Mouse (Mus musculus): ENCODE measurements around the gene Olfr518. TPM values are rescaled to one million over a fixed set of nuclear protein-coding genes. Genes with fewer than 3 reads are reported as not detected.

Gene Olfr518
- polyA plus RNA-seq (2012) = 0.01 TPM in 1 of 2 replicates, not detected in the other

- H3K9me3 ChIP-seq (ENCODE audit: control insufficient read depth, low read length) = no peaks in the 10 kb centered on the region
- H3K36me3 ChIP-seq (ENCODE audit: control insufficient read depth) = no peaks in the 10 kb centered on the region
- H3K4me3 ChIP-seq (replicated peaks) = no peak within 1 kb of the TSS
- H3K27me3 ChIP-seq (ENCODE audit: control insufficient read depth) = no peaks in the 10 kb centered on the region
- H3K4me1 ChIP-seq (ENCODE audit: control insufficient read depth) = no peaks in the 10 kb centered on the region
- TF ChIP-seq TAL1 (IDR thresholded peaks at IDR 0.05; ENCODE audit: low read length) (no peak), GATA1 (IDR thresholded peaks at IDR 0.05; ENCODE audit: low read length) (no peak)
Measured at GRCm38 (mm10) chr7:108884906-108885305, at the start of gene Olfr518. Gene Olfr518 (minus strand): TSS chr7:108885006.

DNA sequence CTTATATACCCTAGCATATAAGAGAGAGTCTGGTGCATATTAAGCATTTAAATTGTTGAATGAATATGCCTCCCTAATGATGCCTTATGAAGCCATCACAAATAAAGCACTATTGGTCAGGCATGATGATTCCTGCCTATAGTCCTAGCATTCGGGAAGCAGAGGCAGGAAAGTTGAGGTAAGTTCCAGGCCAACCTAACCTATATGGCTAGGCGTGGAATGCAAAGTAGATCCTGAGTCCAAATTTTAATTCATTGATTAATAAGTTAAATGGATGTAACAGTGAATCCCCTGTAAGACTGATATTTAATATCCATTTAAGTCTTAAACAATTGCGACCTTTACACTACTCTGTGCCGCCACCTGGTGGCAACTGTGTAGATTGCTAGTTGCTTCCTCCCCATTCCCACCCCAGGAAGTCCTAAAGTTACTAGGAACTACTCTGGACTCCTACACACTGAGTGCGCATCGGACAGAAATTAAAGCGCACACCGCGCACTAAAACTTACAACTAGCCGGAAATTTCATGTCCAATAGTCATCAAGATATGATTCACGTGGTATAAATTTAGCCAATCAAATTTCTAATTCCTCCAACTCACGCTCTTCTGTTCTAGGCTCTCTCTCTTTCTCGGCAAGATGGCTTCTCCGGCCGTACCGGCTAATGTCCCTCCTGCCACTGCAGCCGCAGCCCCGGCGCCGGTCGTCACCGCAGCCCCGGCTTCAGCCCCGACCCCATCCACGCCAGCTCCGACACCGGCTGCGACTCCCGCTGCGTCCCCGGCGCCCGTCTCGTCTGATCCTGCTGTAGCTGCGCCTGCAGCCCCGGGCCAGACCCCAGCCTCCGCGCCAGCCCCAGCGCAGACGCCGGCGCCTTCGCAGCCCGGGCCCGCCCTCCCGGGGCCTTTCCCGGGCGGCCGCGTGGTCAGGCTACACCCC, 49.3 kb upstream of the Olfr518 start, which contains the start of gene Eif3f:
Eif3f (plus strand) TSS at position 624 of the 938 bp plus-strand sequence.
- Histone ChIP-seq H3K27me3 (ENCODE audit: control insufficient read depth) (peaks cover 5% of the 10 kb centered on the region; the same call in 1 of the 2 replicates), H3K4me3 (replicated peaks) (peak within 1 kb of the TSS; percentile 81), H3K9me3 (ENCODE audit: control insufficient read depth, low read length) (no peaks in the 10 kb centered on the region), H3K4me1 (ENCODE audit: control insufficient read depth) (peaks cover 24% of the 10 kb centered on the region), H3K36me3 (ENCODE audit: control insufficient read depth) (peaks cover 37% of the 10 kb centered on the region)
- TF ChIP-seq TAL1 (IDR thresholded peaks at IDR 0.05; ENCODE audit: low read length) (no peak), GATA1 (IDR thresholded peaks at IDR 0.05; ENCODE audit: low read length) (no peak)

DNA sequence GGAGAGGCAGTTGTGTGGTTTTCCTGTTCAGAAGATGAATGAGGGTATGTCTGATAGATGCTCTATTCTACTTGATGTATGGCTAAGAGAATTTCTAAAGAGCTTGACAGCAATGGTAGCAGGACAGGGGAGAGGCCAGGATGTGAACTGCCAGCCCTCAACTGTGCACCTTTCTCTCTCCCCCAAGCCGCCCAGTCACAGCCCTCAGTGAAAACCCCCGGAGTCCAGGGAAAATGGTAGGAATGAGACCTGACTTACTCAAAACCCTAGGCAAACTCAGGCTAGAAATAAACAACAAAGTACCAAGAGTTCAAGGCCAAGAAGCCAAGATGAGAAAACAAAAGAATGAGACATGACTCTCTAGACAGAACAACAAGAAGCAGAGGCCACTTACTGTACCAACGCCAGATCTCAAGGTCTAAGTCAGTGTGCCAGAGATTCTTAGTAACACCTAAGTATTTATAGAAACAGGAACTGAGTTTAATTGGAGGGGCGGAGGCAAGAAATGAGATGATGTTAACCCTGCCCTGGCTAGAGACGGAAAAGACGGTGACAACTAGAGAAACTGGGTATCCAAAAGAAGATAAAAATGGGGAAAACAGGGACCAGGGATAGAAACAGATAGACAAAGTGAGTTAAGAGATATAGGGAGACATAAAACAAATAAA, 45.1 kb upstream of the Olfr518 start, which contains the start of gene Nlrp10:
Nlrp10 (minus strand) TSS at position 453 of the 668 bp plus-strand sequence.
- no peaks in the 10 kb centered on the region; the same call in 1 of the 2 replicates for H3K9me3 ChIP-seq (ENCODE audit: control insufficient read depth, low read length)

DNA sequence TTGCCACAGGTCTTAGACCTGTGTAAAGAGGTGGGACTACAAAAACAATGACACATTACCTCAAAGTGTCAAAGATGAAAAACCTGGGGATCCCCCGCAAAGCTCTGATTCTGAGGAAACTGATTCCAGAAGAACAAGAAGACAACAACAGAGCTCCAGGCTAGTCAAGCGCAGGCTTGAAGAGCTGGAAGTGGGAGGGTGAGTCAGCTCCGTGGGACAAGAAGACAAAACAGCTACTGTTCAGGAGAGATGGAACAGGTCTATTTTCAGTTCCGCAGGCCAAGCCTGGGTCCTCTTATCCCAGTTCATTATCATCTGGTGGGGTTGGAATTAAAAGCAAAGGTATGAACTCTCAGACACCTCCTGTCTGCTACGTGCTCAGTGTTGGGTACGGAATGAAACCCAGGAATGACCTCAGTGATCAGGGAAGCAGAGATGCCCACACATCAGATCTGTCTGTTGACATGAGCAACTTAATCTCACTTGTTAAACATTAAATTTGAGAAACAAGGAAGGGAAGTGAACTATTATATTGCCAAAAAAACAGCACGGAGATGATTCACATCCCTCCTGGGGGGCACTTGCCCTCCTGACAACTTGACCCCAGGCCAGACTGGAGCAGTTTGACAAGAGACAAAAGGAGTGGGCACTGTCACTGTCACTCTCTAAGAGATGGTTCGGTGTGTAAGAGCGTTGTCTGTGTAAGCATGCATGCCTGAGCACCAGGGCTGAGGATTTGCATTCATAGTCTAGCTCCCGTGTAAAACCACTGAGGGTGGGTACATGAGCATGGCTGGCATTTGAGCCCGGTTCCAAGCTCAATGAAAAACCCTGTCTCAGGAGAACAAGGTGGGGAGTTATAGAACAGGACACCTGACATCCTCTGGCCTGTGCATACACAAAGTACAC, 43.7 kb upstream of the Olfr518 start:
- TF ChIP-seq GATA1 (IDR thresholded peaks at IDR 0.05; ENCODE audit: low read length) = no peak
- no peak for TF ChIP-seq TAL1 (IDR thresholded peaks at IDR 0.05; ENCODE audit: low read length)
- Histone ChIP-seq H3K4me1 (ENCODE audit: control insufficient read depth) (no peaks in the 10 kb centered on the region), H3K36me3 (ENCODE audit: control insufficient read depth) (no peaks in the 10 kb centered on the region), H3K27me3 (ENCODE audit: control insufficient read depth) (peaks cover 5% of the 10 kb centered on the region; the same call in 1 of the 2 replicates), H3K9me3 (ENCODE audit: control insufficient read depth, low read length) (no peaks in the 10 kb centered on the region; the same call in 1 of the 2 replicates), H3K4me3 (replicated peaks) (no peak overlapping the region)

More for the DNA sequence above, 45.1 kb upstream of the Olfr518 start, which contains the start of gene Nlrp10:
- H3K4me1 ChIP-seq (ENCODE audit: control insufficient read depth) = peaks cover 6% of the 10 kb centered on the region
- H3K36me3 ChIP-seq (ENCODE audit: control insufficient read depth) = no peaks in the 10 kb centered on the region
- peaks cover 5% of the 10 kb centered on the region; the same call in 1 of the 2 replicates for H3K27me3 ChIP-seq (ENCODE audit: control insufficient read depth)
- H3K4me3 ChIP-seq (replicated peaks) = no peak within 1 kb of the TSS
- TF ChIP-seq TAL1 (IDR thresholded peaks at IDR 0.05; ENCODE audit: low read length) (no peak), GATA1 (IDR thresholded peaks at IDR 0.05; ENCODE audit: low read length) (no peak)

DNA sequence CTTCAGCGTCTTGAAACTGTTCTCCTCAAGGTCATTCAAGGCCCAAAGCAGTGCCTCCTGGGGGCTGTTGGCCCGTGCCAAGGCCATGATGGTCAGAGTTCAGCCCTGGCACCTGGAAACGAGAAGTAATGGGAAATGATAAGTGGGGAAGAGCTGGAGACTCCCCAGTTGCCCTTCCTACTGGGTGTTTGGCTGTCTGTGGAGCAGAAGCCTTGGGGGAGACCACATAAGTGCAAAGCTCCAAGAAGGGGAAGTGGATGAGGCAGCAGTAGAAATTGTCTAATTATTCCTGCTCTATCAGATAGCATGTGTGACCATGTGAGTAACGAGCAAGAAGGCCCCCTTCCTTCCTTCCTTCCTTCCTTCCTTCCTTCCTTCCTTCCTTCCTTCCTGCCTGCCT, 42.2 kb upstream of the Olfr518 start:
- H3K9me3 ChIP-seq (ENCODE audit: control insufficient read depth, low read length) = no peaks in the 10 kb centered on the region; the same call in 1 of the 2 replicates
- H3K4me3 ChIP-seq (replicated peaks) = no peak overlapping the region
- peaks cover 3% of the 10 kb centered on the region; the same call in 1 of the 2 replicates for H3K27me3 ChIP-seq (ENCODE audit: control insufficient read depth)
- TF ChIP-seq TAL1 (IDR thresholded peaks at IDR 0.05; ENCODE audit: low read length) = no peak
- no peak for TF ChIP-seq GATA1 (IDR thresholded peaks at IDR 0.05; ENCODE audit: low read length)
- H3K4me1 ChIP-seq (ENCODE audit: control insufficient read depth) = no peaks in the 10 kb centered on the region
- no peaks in the 10 kb centered on the region for H3K36me3 ChIP-seq (ENCODE audit: control insufficient read depth)

GRCm38 (mm10) chr7:108903969-108904368, 19.2 kb upstream of the Olfr518 start:
- no peaks in the 10 kb centered on the region for H3K27me3 ChIP-seq (ENCODE audit: control insufficient read depth)
- TF ChIP-seq GATA1 (IDR thresholded peaks at IDR 0.05; ENCODE audit: low read length) (no peak), TAL1 (IDR thresholded peaks at IDR 0.05; ENCODE audit: low read length) (no peak)
- H3K4me3 ChIP-seq (replicated peaks) = no peak overlapping the region
- H3K36me3 ChIP-seq (ENCODE audit: control insufficient read depth) = no peaks in the 10 kb centered on the region
- no peaks in the 10 kb centered on the region for H3K4me1 ChIP-seq (ENCODE audit: control insufficient read depth)
- H3K9me3 ChIP-seq (ENCODE audit: control insufficient read depth, low read length) = no peaks in the 10 kb centered on the region

GRCm38 (mm10) chr7:108894320-108894719, 9.5 kb upstream of the Olfr518 start, which contains the start of gene Olfr519:
Gene Olfr519 (minus strand): TSS chr7:108894420.
- TF ChIP-seq TAL1 (IDR thresholded peaks at IDR 0.05; ENCODE audit: low read length) (no peak), GATA1 (IDR thresholded peaks at IDR 0.05; ENCODE audit: low read length) (no peak)
- no peaks in the 10 kb centered on the region for H3K4me1 ChIP-seq (ENCODE audit: control insufficient read depth)

DNA sequence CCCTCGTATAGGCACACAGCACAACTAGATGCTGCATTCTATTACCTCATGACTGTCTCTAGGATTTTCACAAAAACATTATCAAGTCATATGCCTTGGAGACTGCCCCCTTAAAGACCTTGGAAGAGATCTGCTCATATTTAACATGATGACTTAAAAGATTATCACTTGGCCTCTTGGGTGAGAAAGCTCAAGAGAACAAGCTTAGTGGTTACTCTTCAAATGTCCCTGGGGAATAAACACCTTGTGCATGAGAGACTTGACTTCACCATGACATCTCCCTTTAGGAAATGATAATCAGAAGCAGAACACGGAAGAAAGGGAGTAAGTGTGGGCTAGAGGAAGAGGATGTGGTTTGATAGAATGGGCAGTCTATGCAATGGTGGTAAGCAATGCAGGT, 12.5 kb downstream of the Olfr518 start, which contains the start of gene Olfr517:
Olfr517 (minus strand) TSS at position 101 of the 400 bp plus-strand sequence.
- Histone ChIP-seq H3K4me3 (replicated peaks) (no peak within 1 kb of the TSS), H3K36me3 (ENCODE audit: control insufficient read depth) (no peaks in the 10 kb centered on the region), H3K27me3 (ENCODE audit: control insufficient read depth) (no peaks in the 10 kb centered on the region), H3K9me3 (ENCODE audit: control insufficient read depth, low read length) (no peaks in the 10 kb centered on the region), H3K4me1 (ENCODE audit: control insufficient read depth) (no peaks in the 10 kb centered on the region)
- no peak for TF ChIP-seq TAL1 (IDR thresholded peaks at IDR 0.05; ENCODE audit: low read length)

More at GRCm38 (mm10) chr7:108894320-108894719, 9.5 kb upstream of the Olfr518 start, which contains the start of gene Olfr519:
- no peaks in the 10 kb centered on the region for H3K9me3 ChIP-seq (ENCODE audit: control insufficient read depth, low read length)
- no peak within 1 kb of the TSS for H3K4me3 ChIP-seq (replicated peaks)
- H3K27me3 ChIP-seq (ENCODE audit: control insufficient read depth) = no peaks in the 10 kb centered on the region
- H3K36me3 ChIP-seq (ENCODE audit: control insufficient read depth) = no peaks in the 10 kb centered on the region
